Mouse (Mus musculus): ENCODE measurements at regions not wholly inside any gene's neighbourhood (a gene's known extent, or its start where the extent isn't known, plus 50 kb on each side); places are given as distances from the start of the nearest gene placed in this dataset.

DNA sequence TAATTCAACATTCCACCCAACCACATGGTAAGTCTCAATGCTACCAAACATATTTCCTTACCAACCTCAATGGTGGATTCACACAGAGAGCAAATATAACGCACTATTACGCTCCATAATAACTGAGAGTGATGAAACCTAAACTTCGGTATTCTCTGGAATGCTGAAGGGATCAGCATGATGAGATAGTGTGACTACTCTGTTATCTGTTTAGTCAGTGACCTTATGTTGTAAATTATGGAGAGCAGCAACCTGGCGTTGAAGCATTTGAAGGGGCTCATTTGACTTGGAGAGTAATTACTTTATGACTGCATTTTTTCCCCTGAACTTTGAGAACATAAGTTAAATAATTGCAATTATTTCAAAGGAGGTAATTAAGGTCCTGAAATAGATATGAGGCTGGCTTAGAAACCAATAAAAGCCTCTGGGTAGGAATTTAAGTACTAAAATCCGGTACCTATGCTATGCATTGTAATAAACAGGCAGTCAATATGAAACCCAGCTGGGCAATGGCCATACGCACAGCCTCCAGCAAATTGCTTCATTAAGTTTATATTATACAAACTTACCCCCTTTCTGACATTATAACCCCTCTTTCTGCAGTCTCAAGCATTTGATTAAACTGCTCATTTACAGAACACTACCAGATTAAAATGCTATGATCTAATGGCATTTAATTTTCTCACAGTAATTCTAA, 1378.9 kb upstream of the Jmjd1c start:
- DNase-seq (ENCODE audit: low read depth), result peak; percentile 7
- TF ChIP-seq CTCF (IDR thresholded peaks at IDR 0.05; ENCODE audit: borderline replicate concordance, extremely low read depth, insufficient read depth, insufficient read length) (no peak), POLR2A (IDR thresholded peaks at IDR 0.05; ENCODE audit: borderline replicate concordance, extremely low read depth, insufficient read depth, insufficient read length, poor library complexity, severe bottlenecking) (no peak)

DNA sequence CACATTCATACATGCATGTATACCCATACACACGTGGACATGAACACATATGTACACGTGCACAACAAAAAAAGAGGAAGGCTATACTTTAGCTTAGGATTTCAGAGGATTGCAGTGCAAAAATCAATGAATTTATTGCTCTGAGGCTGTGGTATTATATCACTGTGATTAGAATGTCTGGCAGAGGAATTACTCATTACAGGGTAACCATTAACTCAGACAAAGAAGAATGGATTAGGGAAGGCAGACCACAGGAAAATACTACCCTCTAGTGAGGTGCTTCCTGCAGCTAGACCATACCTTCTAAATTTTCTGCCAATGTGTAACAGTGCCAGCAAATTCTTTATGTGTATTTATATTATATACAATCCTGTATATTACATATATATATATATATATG, 1373.4 kb upstream of the Jmjd1c start:
- no peak for TF ChIP-seq POLR2A (IDR thresholded peaks at IDR 0.05; ENCODE audit: borderline replicate concordance, extremely low read depth, insufficient read depth, insufficient read length, poor library complexity, severe bottlenecking)
- no peak for TF ChIP-seq CTCF (IDR thresholded peaks at IDR 0.05; ENCODE audit: borderline replicate concordance, extremely low read depth, insufficient read depth, insufficient read length)
- DNase-seq (ENCODE audit: low read depth), result no peak

DNA sequence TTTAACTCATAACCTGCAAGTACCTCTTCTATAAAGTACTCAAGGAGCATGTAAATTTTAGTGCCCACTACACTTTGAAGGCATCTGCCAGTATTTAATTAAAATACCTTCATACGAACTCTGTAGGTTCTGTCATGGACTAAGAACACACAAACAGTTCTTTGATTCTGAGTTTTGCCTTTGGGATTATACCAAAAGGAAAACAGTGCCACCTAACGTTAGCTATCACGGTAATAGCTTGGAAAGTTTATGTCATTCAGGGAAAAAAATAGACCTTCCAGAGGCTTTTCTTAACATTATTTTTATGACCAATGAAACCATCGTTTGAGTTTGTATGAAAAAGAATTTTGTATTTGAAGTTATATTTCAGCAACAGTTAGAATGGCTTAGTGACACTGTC, 1326.5 kb upstream of the Jmjd1c start:
- DNase-seq (ENCODE audit: low read depth), result peak; percentile 59
- TF ChIP-seq CTCF (IDR thresholded peaks at IDR 0.05; ENCODE audit: borderline replicate concordance, extremely low read depth, insufficient read depth, insufficient read length) (no peak), POLR2A (IDR thresholded peaks at IDR 0.05; ENCODE audit: borderline replicate concordance, extremely low read depth, insufficient read depth, insufficient read length, poor library complexity, severe bottlenecking) (no peak)

DNA sequence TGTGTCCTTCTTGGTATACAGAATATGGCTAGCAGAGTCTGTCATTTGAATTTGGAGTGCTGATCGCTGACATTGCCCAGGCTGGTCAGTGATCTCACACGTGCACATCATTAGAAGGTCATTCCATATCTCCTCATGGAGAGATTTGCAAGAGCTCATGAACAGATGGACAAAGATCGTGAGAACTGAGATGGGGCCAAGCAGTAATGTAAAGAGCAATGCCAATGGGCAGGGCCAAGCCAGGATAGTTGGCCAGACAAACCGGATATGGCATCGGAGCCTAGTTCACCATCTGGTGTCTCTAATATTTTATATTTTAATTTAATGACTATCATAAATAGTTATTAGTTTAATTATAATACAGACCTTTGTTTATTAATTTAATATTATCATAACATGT, 1324.0 kb upstream of the Jmjd1c start:
- TF ChIP-seq CTCF (IDR thresholded peaks at IDR 0.05; ENCODE audit: borderline replicate concordance, extremely low read depth, insufficient read depth, insufficient read length), result no peak
- TF ChIP-seq POLR2A (IDR thresholded peaks at IDR 0.05; ENCODE audit: borderline replicate concordance, extremely low read depth, insufficient read depth, insufficient read length, poor library complexity, severe bottlenecking), result no peak
- DNase-seq (ENCODE audit: low read depth), result no peak

DNA sequence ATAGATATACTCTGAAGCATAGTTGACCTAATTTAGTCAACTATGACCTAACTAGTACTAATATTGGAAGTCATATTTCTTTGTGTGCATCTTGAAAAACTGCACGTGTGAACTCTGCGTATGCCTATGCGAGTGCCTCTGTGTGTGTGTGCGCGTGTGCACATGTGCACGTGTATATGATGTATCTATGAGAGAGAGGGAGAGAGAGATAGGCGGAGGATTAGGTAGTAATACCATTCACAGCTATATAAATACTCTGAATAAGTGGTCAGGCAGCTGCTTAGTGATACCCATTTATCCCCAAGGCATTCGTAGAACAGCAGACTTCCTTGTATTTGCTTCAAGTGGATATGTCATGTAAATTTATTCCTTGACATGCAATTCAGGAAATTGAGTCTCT, 1310.9 kb upstream of the Jmjd1c start:
- no peak for DNase-seq (ENCODE audit: low read depth)

More for the DNA sequence above, 1310.9 kb upstream of the Jmjd1c start:
- no peak for TF ChIP-seq CTCF (IDR thresholded peaks at IDR 0.05; ENCODE audit: borderline replicate concordance, extremely low read depth, insufficient read depth, insufficient read length)
- TF ChIP-seq POLR2A (IDR thresholded peaks at IDR 0.05; ENCODE audit: borderline replicate concordance, extremely low read depth, insufficient read depth, insufficient read length, poor library complexity, severe bottlenecking), result no peak
